Mouse (Mus musculus) limb, embryonic 10.5 days (tissue): ENCODE measurements at regions not wholly inside any gene's neighbourhood (a gene's known extent, or its start where the extent isn't known, plus 50 kb on each side); places are given as distances from the start of the nearest gene placed in this dataset.
A peak's percentile ranks its signal among the peaks of the same experiment; 100 is the strongest.

Source experiments
- DNase-seq: peaks from one replicate; pipeline ENCODE4 v3.0.0-alpha.2; 2017; ENCODE audit warnings: low spot score
- H3K27ac ChIP-seq: fragments of 300-500 bp; sonication (generic); 2 replicates; pipeline ENCODE4 v1.5.1; 2016; ENCODE audit warnings: mild to moderate bottlenecking
- H3K27me3 ChIP-seq: fragments of 300-500 bp; sonication (generic); 2 replicates; pipeline ENCODE4 v1.6.1; 2016; ENCODE audit warnings: low read depth, mild to moderate bottlenecking; ENCODE audit not compliant: poor library complexity, severe bottlenecking
- H3K36me3 ChIP-seq: fragments of 300-500 bp; sonication (generic); 2 replicates; pipeline ENCODE4 v1.6.1; 2016; ENCODE audit warnings: mild to moderate bottlenecking, moderate library complexity
- H3K4me1 ChIP-seq: fragments of 300-500 bp; sonication (generic); 2 replicates; pipeline ENCODE4 v1.6.1; 2016
- H3K4me3 ChIP-seq: fragments of 300-500 bp; sonication (generic); 2 replicates; pipeline ENCODE4 v1.5.1; 2016; ENCODE audit warnings: mild to moderate bottlenecking, moderate library complexity
- H3K9me3 ChIP-seq: fragments of 300-500 bp; sonication (generic); replicated peaks from 2 replicates; pipeline ENCODE4 v1.6.1; 2016; ENCODE audit warnings: mild to moderate bottlenecking
- WGBS: fragments of 180-500 bp; shearing (Covaris S2); methylation state at CpG from one replicate; pipeline ENCODE4 v1.1.7; 2016; 5-methylcytosine and 5-hydroxymethylcytosine counted together

DNA sequence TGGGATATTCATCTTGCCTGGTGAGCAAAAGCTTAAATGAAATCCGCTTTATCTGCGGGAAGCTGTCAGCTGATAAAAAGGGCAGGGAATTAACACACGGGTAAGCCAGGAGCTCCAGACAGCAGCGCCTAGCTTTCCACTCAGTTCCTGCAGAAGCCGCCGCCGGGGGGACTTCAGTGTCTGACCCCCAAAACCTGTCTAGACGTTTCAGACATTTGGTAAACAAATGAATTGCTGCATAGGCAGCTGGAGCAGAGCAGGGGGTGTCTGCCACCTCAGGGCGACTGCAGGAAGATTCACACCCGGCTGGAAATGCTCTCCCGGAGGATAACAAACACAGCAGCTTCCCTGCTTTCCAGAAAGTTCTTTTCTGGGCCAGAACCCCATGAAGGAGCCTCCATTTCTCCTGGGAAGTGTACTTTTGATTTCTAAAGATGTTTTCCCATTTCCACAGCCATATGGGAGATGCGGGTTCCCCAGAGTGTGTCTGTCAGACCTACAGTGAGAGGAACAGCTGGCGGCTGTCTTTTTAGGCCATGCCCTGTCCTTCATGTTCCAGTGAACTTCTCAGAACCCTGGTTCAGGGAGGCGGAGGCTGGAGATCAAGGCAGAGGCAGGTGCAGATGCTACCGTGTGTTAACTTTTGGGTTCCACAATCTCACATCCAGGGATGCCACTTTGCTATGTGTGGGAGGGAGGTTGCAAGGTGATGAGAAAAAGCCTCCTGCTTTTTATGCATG, 58.7 kb upstream of the Pmepa1 start:
- Histone ChIP-seq H3K9me3 (no peaks in the 10 kb centered on the region), H3K4me3 (no peak overlapping the region), H3K36me3 (no peaks in the 10 kb centered on the region), H3K4me1 (peaks cover 45% of the 10 kb centered on the region), H3K27me3 (peaks cover 89% of the 10 kb centered on the region), H3K27ac (peak overlapping the region; percentile 61; the same call in 1 of the 2 replicates)
- WGBS: 13% methylated on average over 15 of the region's 15 CpGs
- no peak for DNase-seq

DNA sequence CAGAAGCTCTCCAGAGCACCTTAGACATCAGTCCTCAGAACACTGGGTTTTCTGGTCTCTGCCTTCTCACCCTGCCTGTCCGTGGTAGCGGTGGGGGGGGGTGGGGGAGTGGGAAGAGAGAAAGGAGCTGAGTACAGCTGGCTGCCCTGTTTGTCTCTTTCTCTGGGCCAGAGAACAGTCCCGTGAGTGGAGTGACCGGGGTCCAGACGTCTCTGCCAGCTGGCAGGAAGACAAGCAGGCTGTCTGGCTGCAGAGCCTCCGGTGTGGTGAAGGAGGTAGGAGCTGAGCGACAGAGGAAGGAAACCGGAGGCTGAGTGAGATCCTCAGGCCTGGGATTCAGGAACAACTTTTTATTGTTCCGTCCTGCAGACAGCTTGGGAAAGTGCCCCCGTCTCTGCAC, 59.5 kb upstream of the Pmepa1 start:
- H3K27ac ChIP-seq: peak overlapping the region; percentile 61; the same call in 1 of the 2 replicates
- DNase-seq: no peak
- 20% methylated on average over 10 of the region's 10 CpGs for WGBS
- no peaks in the 10 kb centered on the region for H3K9me3 ChIP-seq
- no peak overlapping the region for H3K4me3 ChIP-seq
- no peaks in the 10 kb centered on the region for H3K36me3 ChIP-seq
- peaks cover 89% of the 10 kb centered on the region for H3K27me3 ChIP-seq
- H3K4me1 ChIP-seq: peaks cover 53% of the 10 kb centered on the region

DNA sequence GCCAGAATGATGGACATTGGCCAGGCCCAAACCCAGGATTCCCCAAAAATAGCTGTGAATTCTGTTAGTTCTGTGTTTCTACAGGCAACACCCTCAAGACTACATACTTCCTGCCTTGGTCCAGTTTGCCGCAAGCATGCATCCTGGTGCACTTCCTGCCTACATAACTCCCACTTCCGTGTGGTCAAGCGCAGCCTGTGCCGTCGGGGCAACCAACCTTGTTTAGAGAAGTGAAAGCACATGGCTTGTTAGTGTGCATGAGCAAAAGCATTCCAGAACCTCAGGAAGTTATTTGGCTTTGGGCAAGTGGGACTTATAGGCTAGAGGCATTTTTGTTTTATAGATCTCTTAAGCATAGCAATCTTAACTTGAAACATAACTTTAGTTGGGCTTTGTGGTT, 61.3 kb upstream of the Pmepa1 start:
- Histone ChIP-seq H3K4me3 (no peak overlapping the region), H3K4me1 (peaks cover 57% of the 10 kb centered on the region), H3K36me3 (no peaks in the 10 kb centered on the region), H3K27me3 (peaks cover 94% of the 10 kb centered on the region), H3K9me3 (no peaks in the 10 kb centered on the region), H3K27ac (no peak overlapping the region)
- no peak for DNase-seq
- 82% methylated on average over 5 of the region's 5 CpGs for WGBS

DNA sequence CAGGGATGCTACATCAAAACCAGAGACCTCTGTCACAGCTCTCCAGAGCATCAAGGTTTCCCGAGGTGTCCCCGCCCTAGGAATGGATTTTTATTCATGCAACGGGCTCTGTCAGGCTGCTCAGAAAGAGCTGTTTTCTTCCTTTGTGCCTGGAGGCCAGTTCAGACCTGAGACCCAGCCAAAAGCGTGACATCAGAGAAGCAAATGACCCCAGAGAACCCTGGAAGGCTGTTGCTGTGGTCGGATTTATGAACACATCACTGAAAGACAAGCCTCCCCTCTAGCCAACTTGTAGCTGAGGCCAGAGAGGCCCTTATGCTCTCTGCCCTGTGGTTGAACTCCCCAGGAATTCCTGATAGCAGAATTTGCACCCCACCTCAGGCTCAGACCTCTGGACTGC, 62.3 kb upstream of the Pmepa1 start:
- H3K4me3 ChIP-seq: no peak overlapping the region
- DNase-seq: no peak
- no peaks in the 10 kb centered on the region for H3K36me3 ChIP-seq
- H3K9me3 ChIP-seq: no peaks in the 10 kb centered on the region
- peak overlapping the region; percentile 46; the same call in 1 of the 2 replicates for H3K27ac ChIP-seq
- 46% methylated on average over 5 of the region's 5 CpGs for WGBS
- peaks cover 94% of the 10 kb centered on the region for H3K27me3 ChIP-seq
- H3K4me1 ChIP-seq: peaks cover 65% of the 10 kb centered on the region

DNA sequence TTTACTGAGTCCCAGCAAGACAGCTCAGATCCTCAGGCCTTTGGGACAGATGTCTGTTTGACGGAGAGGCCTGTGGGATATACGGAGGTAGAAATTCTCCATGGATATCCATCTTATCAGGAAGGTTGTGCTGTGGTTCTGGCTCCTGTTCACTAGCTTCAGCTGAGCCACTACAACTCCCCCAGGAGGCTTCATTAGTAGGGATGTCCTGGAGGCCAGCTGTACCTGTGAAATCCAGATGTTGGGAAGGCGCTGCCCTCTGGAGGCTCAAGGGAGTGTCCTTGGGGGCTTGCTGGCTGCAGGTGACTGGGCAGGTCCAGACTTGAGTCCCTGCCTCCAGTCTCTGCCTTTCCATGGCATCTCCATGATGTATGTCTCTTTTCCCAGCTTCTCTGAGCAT, 62.9 kb upstream of the Pmepa1 start:
- no peak overlapping the region for H3K4me3 ChIP-seq
- H3K9me3 ChIP-seq: no peaks in the 10 kb centered on the region
- H3K4me1 ChIP-seq: peaks cover 61% of the 10 kb centered on the region
- WGBS: 55% methylated on average over 3 of the region's 3 CpGs
- no peak for DNase-seq
- H3K36me3 ChIP-seq: no peaks in the 10 kb centered on the region
- peaks cover 91% of the 10 kb centered on the region for H3K27me3 ChIP-seq
- H3K27ac ChIP-seq: peak overlapping the region; percentile 61; the same call in 1 of the 2 replicates

DNA sequence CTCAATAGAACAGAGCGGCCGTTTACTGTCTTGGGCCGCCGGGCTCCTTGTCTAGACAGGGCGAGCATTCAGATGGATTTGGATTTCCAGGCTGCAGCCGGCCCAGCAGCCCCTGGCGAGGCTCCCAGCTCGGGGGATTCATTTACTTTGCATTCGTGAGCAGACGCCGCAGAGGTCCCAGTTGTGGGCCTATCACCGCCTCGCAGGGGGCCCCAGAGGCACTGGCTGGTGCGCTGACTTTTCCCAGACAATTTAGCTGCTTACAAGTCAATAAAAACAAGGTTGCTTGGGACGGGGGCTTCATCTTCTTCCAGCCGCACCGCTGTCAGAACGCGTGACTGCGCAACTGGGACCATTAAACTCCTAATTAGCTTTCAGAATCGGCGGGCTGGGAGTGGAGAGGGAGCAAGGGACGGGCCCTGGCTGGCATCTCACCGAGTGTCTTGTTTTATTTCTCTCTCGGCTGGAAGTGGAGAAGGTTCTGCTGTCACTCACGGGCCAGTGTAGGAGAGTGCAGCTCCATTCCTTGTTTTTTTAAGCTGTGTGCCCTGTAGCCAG, 63.8 kb upstream of the Pmepa1 start:
- Histone ChIP-seq H3K9me3 (no peaks in the 10 kb centered on the region), H3K4me1 (peaks cover 53% of the 10 kb centered on the region), H3K36me3 (no peaks in the 10 kb centered on the region), H3K27me3 (peaks cover 82% of the 10 kb centered on the region), H3K27ac (peak overlapping the region; percentile 61; the same call in 1 of the 2 replicates), H3K4me3 (peak overlapping the region; percentile 44)
- peak; percentile 68 for DNase-seq
- WGBS: under 1% methylated on average over 26 of the region's 26 CpGs

DNA sequence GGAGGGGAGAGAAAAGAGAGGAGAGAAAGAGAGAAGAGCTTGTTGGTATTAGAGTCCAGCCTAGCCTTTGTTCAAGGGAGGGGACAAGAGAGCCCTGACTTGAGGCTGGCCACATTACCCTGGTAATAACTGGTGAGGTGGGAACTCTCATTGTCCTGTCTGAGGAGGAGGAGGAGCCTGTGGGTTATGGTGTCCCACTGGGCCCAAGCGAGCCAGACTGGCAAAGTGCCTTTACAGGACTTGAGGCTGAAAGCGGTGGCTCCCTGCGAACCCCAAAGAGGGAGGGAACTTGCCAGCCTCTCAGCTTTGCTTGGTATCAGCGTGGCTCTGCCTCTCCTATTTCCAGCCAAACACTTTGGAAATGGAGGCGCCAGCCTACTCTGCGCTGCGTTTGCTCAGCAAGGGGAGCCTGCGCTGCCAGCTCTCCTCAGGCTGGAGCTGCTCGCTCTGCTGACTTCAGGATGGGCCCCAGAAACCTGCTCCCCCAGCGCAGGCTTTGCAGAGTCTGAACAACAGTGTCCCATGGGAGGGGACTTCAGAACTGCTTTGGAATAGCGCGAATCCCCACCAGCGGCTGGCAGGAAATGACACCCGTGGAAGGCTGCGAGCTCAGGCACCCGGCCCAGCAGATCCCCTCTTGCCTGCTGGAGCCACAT, 66.4 kb upstream of the Pmepa1 start:
- peaks cover 44% of the 10 kb centered on the region for H3K4me1 ChIP-seq
- WGBS: 42% methylated on average over 16 of the region's 16 CpGs
- no peak for DNase-seq
- peaks cover 74% of the 10 kb centered on the region for H3K27me3 ChIP-seq
- H3K4me3 ChIP-seq: no peak overlapping the region
- H3K27ac ChIP-seq: peak overlapping the region; percentile 47
- H3K36me3 ChIP-seq: no peaks in the 10 kb centered on the region
- H3K9me3 ChIP-seq: no peaks in the 10 kb centered on the region

DNA sequence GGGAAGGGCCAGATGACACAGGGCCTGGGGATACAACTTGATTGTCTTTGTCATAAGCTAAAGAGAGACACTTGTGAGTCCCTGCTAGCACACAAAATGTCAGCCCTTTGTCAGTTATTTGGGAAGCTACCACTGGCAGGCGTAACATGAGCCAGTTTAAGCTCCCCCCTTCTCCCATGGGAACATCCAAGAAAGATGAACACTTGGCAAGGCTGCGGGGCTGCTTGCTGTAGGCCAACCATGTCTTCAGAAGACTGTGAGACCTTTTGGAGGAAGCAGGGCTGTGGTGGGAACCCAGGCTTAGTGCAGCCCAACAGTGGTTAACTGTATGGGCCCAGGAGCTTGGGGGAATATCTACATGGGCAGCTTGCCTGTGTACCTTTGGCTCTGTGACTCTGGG, 67.3 kb upstream of the Pmepa1 start:
- H3K9me3 ChIP-seq: no peaks in the 10 kb centered on the region
- H3K4me3 ChIP-seq: no peak overlapping the region
- 86% methylated on average over 2 of the region's 2 CpGs for WGBS
- peaks cover 39% of the 10 kb centered on the region for H3K4me1 ChIP-seq
- H3K27me3 ChIP-seq: peaks cover 72% of the 10 kb centered on the region
- H3K36me3 ChIP-seq: no peaks in the 10 kb centered on the region
- no peak overlapping the region for H3K27ac ChIP-seq
- no peak for DNase-seq

DNA sequence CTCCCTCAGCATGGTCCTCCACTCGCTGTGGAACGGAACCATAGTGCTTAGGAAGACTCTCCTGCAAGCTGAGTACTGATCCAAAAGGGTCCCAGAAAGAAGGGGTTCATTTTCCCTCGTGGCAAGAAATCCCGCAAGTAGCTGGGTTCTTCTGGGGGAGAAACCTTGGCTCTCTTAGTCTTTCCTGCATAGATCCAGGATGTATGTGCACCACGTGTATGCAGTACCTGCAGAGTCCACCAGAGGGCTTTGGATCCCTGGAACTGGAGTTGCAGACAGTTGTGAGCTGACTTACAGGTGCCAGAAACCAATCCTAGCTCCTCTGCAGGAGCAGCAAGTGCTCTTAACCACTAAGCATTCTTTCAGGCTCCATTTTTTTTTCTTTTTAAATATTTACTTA, 67.9 kb upstream of the Pmepa1 start:
- Histone ChIP-seq H3K4me3 (no peak overlapping the region), H3K9me3 (no peaks in the 10 kb centered on the region), H3K27me3 (peaks cover 67% of the 10 kb centered on the region), H3K36me3 (no peaks in the 10 kb centered on the region), H3K27ac (no peak overlapping the region), H3K4me1 (peaks cover 34% of the 10 kb centered on the region)
- 93% methylated on average over 5 of the region's 5 CpGs for WGBS
- no peak for DNase-seq

DNA sequence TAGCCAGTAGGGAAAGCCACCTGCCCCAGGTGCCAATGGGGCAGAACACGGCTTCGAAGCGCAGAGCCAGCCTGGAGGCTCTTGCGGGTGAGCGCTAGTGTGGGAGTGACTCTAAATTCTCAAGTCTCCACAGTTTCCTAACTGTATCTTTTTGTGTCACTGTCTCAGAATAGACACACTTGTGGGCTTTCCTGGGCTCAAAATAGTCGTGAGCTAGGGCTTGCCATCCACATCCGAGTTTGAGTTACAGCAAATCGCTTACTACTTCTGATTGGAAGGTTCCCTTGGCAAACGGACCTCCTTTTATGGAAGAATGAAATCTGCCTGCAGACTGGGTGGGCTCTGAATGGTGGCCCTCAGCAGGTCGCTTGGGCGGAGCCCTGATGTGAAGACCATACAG, 71.0 kb upstream of the Pmepa1 start:
- no peak overlapping the region for H3K4me3 ChIP-seq

DNA sequence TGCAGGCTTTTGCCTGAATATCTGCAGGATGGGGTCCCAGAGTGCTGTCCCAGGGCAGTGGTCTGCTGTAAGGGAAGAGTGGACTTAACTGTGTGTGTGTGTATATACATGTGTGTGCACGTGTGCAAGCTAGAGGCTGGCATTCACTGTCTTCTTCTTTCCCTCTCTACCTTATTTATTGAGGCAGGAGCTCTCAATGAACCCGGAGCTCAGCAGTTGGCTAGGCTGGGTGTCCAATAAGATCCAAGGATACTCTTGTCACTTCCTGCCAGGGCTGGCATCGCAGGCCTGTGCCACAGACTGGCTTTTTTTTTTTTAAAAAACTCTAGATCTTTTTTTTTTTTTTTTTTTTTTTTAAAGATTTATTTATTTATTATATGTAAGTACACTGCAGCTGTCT, 72.4 kb upstream of the Pmepa1 start:
- no peak overlapping the region for H3K27ac ChIP-seq
- no peak for DNase-seq
- no peaks in the 10 kb centered on the region for H3K9me3 ChIP-seq
- peaks cover 35% of the 10 kb centered on the region for H3K4me1 ChIP-seq
- WGBS: 74% methylated on average over 3 of the region's 3 CpGs
- peaks cover 22% of the 10 kb centered on the region for H3K27me3 ChIP-seq
- H3K4me3 ChIP-seq: no peak overlapping the region
- H3K36me3 ChIP-seq: no peaks in the 10 kb centered on the region

More for the DNA sequence above, 71.0 kb upstream of the Pmepa1 start:
- Histone ChIP-seq H3K27ac (no peak overlapping the region), H3K36me3 (no peaks in the 10 kb centered on the region), H3K9me3 (no peaks in the 10 kb centered on the region), H3K4me1 (peaks cover 31% of the 10 kb centered on the region), H3K27me3 (peaks cover 36% of the 10 kb centered on the region)
- no peak for DNase-seq
- WGBS: 73% methylated on average over 11 of the region's 11 CpGs

DNA sequence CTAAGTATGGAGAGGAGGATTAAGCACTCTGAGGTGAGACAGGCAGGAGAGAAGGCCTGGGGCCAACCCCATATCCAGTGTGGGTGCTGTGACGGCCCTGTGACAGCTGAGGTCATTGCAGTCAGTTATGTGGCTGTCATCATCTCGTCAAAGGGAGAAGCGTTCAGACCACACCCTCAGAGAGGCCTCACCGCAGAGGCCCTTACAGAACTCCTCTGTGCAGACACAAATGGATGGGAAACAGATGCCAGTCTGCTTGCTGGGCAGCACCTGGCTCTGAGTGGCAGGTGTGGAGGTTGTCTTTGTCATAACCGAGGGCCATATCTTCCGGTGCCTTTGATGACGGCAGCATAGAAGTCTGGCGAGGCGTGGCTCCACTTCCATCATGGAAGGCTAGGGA, 73.2 kb upstream of the Pmepa1 start:
- Histone ChIP-seq H3K36me3 (no peaks in the 10 kb centered on the region), H3K27ac (no peak overlapping the region), H3K4me3 (no peak overlapping the region), H3K9me3 (no peaks in the 10 kb centered on the region), H3K4me1 (peaks cover 38% of the 10 kb centered on the region), H3K27me3 (peaks cover 20% of the 10 kb centered on the region; the same call in 1 of the 2 replicates)
- DNase-seq: no peak
- 74% methylated on average over 9 of the region's 9 CpGs for WGBS

DNA sequence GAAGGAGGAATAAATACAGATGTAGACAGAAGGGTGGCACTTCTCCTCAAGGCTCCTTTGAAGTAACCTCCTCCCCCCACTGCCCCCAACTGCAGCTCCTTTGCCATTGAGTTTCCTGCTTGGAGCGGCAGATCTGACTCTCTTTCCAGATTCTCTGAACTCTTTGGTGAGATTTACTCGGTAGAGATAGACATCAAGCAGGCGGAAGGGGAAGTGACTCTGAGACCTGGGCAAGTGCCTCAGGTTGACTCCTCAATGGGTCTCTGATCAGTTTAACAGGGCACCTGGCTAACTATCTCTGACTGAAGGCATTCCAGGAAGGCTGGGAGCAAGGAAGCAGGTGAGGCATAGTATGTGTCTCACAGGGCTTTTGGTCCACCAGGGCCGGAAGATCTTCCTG, 73.6 kb upstream of the Pmepa1 start:
- Histone ChIP-seq H3K4me3 (no peak overlapping the region), H3K4me1 (peaks cover 38% of the 10 kb centered on the region), H3K9me3 (no peaks in the 10 kb centered on the region), H3K27me3 (peaks cover 20% of the 10 kb centered on the region; the same call in 1 of the 2 replicates), H3K27ac (no peak overlapping the region), H3K36me3 (no peaks in the 10 kb centered on the region)
- no peak for DNase-seq
- WGBS: 87% methylated on average over 4 of the region's 4 CpGs
